Mouse (Mus musculus): ENCODE data around the gene Slc35b4.

DNA sequence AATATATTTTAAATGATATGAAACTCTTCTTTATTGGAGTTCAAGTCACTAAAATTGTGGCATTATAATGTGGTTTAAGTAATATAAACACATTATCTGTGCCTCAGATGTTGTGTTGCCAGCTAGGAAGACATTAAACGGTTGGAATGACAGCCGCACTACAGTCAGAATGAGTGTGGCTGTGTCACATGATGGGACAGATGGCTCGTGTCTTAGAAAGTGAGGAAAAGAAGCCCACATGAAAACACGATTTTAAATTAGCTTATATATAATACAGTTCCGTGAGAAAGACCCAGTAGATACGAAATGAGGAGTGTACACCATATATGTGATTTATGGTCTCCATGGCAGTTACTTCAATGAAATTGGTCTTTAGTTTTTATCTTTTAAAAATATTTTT lies 65.5 kb downstream of the Slc35b4 start:
- TF ChIP-seq CTCF (IDR thresholded peaks at IDR 0.05; ENCODE audit: borderline replicate concordance, extremely low read depth, insufficient read depth, insufficient read length) = no peak
- TF ChIP-seq POLR2A (IDR thresholded peaks at IDR 0.05; ENCODE audit: borderline replicate concordance, extremely low read depth, insufficient read depth, insufficient read length, poor library complexity, severe bottlenecking) = no peak

Measured in brain, embryonic 14.5 days (tissue).